Mouse (Mus musculus) lung, postnatal 0 days (tissue): ENCODE data around the gene Gm20388.
"Not testable (repeated sequence)": the region's sequence is repeated elsewhere in the genome, so short reads cannot be mapped to it uniquely, and the experiment has no call there.

Source experiments
- CTCF ChIP-seq: IDR thresholded peaks from 2 replicates; pipeline ENCODE4 v1.5.1; 2016; ENCODE audit warnings: antibody characterized with exemption, mild to moderate bottlenecking
- EP300 ChIP-seq: IDR thresholded peaks from 2 replicates; pipeline ENCODE4 v1.6.1; 2016; ENCODE audit warnings: antibody characterized with exemption, mild to moderate bottlenecking, control low read depth

DNA sequence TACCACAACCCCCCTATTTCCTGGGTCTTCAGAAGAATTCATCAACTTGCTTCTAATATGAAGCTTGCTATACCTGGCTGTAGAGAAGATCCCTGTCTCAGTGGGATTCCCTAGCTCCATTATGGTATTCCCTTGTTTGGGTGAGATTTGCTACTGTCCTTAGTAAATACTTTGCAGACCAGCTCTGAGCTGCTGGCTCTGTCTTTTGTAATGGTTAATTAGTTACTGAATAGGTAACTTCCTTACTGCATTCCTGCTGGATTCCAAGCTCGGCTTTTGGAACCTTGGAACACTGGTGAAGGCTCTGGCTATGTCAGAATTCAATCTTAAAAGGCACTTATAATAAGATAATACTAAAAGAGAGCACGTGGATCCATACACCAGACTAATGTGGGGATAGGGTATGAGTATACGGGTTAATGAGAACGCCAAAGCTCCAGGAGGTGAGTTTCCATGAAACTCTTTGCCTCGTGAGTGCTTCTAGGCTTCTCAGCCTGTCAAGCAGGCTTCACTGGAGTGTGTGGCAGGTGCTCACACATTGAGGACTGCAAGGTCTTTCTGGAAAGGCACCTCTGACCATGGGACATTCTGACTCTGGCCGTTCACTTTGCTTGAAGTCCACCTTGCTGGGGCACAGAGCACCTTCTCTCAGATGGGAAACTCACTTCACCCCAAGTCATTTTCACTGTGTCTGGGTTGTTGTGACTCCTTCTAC lies 893.2 kb downstream of the Gm20388 start:
- TF ChIP-seq CTCF, EP300: not testable (repeated sequence)
